Mouse (Mus musculus) stomach, embryonic 14.5 days (tissue): Measurements from ENCODE around the gene D16Ertd472e. TPM values are rescaled to one million over a fixed set of nuclear protein-coding genes. Genes with fewer than 3 reads are reported as not detected.

Experiments
- ATAC-seq: fragments of 200-750 bp; cut with Nextera tagmentation; 2 replicates; pipeline ENCODE4 v1.8.0; 2017; ENCODE audit warnings: low read depth, moderate TSS enrichment; ENCODE audit not compliant: insufficient number of reproducible peaks, insufficient read depth, low FRiP score
- H3K27ac ChIP-seq: fragments of 300-500 bp; sonication (generic); 2 replicates; pipeline ENCODE4 v1.5.1; 2014; ENCODE audit warnings: mild to moderate bottlenecking, low read length, moderate library complexity, mixed read lengths
- H3K27me3 ChIP-seq: fragments of 300-500 bp; sonication (generic); 2 replicates; pipeline ENCODE4 v1.6.1; 2014; ENCODE audit warnings: low read length, control low read depth, mixed read lengths; ENCODE audit not compliant: control insufficient read depth, insufficient read depth
- H3K36me3 ChIP-seq: fragments of 300-500 bp; sonication (generic); 2 replicates; pipeline ENCODE4 v1.6.1; 2014; ENCODE audit warnings: mild to moderate bottlenecking, control low read depth, low read length, moderate library complexity, mixed read lengths; ENCODE audit not compliant: control insufficient read depth, insufficient read depth
- H3K4me1 ChIP-seq: fragments of 300-500 bp; sonication (generic); 2 replicates; pipeline ENCODE4 v1.6.1; 2014; ENCODE audit warnings: low read length, control low read depth, mixed read lengths; ENCODE audit not compliant: control insufficient read depth, insufficient read depth
- H3K4me2 ChIP-seq: fragments of 300-500 bp; sonication (generic); replicated peaks from 2 replicates; pipeline ENCODE4 v1.6.1; 2014; ENCODE audit warnings: low read depth, low read length, control low read depth
- H3K4me3 ChIP-seq: fragments of 300-500 bp; sonication (generic); 2 replicates; pipeline ENCODE4 v1.5.1; 2014; ENCODE audit warnings: low read depth, low read length, control low read depth
- H3K9ac ChIP-seq: fragments of 300-500 bp; sonication (generic); replicated peaks from 2 replicates; pipeline ENCODE4 v1.6.1; 2014; ENCODE audit warnings: low read depth, mild to moderate bottlenecking, control low read depth, low read length, moderate library complexity, mixed read lengths
- H3K9me3 ChIP-seq: fragments of 300-500 bp; sonication (generic); 2 replicates; pipeline ENCODE4 v1.6.1; 2016; ENCODE audit warnings: low read depth, low read length, control low read depth; ENCODE audit not compliant: control insufficient read depth
- WGBS: fragments of 180-500 bp; shearing (Covaris S2); extraction: QIAGEN DNeasy Blood & Tissue Kit; methylation state at CpG from one replicate; pipeline ENCODE4 v1.1.7; 2014; 5-methylcytosine and 5-hydroxymethylcytosine counted together
- polyA plus RNA-seq: library from polyadenylated mRNA; unstranded; fragments of >200 nt; fragmentation: Nextera tagmentation; extraction: Ambion mirVana; gene quantifications from 2 replicates; pipeline ENCODE4 v1.2.1, GENCODE M21; 2014

The D16Ertd472e gene
- polyA plus RNA-seq, 1 experiment from 2014 or later = 19.6 TPM

GRCm38 (mm10) chr16:78560627-78561026, 15.9 kb downstream of the D16Ertd472e start:
- no peaks in the 10 kb centered on the region for H3K9me3 ChIP-seq
- no peak overlapping the region for H3K4me3 ChIP-seq
- peaks cover 2% of the 10 kb centered on the region; the same call in 1 of the 2 replicates for H3K4me1 ChIP-seq
- H3K36me3 ChIP-seq = peaks cover 5% of the 10 kb centered on the region; the same call in 1 of the 2 replicates
- no peak overlapping the region for H3K27ac ChIP-seq
- no peak overlapping the region for H3K4me2 ChIP-seq
- ATAC-seq = no peak
- H3K27me3 ChIP-seq = no peaks in the 10 kb centered on the region
- no peak overlapping the region for H3K9ac ChIP-seq
- WGBS = 84% methylated on average over 5 of the region's 5 CpGs

DNA sequence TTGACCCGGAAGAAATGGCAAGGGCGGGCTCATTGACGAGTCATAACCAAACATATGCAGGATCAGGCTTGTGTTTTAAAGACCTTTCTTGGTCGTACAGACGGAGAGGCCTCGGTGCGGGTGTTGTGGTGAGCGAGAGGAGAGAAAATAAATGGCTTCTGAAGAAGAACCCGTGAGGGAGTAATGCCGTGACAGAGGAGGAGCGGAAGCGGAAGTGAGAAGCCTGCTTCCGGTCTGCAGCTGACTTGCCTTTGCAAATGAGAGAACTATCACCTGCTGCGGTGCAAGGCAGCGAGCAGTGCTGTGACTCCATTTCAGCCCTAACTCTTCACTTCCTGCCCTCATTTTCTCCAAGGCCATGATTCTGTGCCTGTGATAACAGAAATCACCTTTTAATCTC, 16.4 kb downstream of the D16Ertd472e start:
- WGBS = 78% methylated on average over 15 of the region's 15 CpGs
- Histone ChIP-seq H3K9me3 (no peaks in the 10 kb centered on the region), H3K9ac (no peak overlapping the region), H3K4me2 (no peak overlapping the region), H3K27me3 (no peaks in the 10 kb centered on the region), H3K36me3 (peaks cover 5% of the 10 kb centered on the region; the same call in 1 of the 2 replicates), H3K27ac (no peak overlapping the region), H3K4me1 (peaks cover 2% of the 10 kb centered on the region; the same call in 1 of the 2 replicates), H3K4me3 (no peak overlapping the region)
- ATAC-seq = no peak

DNA sequence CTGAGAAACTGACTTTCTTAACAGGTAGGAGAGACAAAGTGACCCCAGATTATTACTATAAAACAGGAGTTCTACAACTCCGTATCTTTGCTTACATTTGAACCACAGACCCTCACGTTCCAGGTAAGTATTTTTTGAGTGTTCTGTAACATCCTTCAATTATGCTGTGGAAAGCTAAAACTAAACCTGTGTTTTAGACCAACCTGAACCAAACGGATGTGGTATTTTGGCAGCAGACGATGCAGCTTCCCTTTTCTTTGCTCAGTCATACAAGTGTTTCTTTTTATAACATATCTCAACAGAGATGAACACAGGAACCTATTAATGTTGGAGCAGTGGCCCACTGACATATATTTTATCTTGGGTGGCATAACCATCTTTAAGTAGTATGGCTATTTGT, 18.9 kb downstream of the D16Ertd472e start:
- H3K36me3 ChIP-seq = no peaks in the 10 kb centered on the region
- 93% methylated on average over 4 of the region's 4 CpGs for WGBS
- no peak overlapping the region for H3K4me2 ChIP-seq
- no peaks in the 10 kb centered on the region for H3K27me3 ChIP-seq
- H3K27ac ChIP-seq = no peak overlapping the region
- H3K4me1 ChIP-seq = no peaks in the 10 kb centered on the region
- no peaks in the 10 kb centered on the region for H3K9me3 ChIP-seq
- H3K4me3 ChIP-seq = no peak overlapping the region
- H3K9ac ChIP-seq = no peak overlapping the region
- ATAC-seq = no peak

GRCm38 (mm10) chr16:78554911-78555648, 21.4 kb downstream of the D16Ertd472e start:
- Histone ChIP-seq H3K4me1 (no peaks in the 10 kb centered on the region), H3K27me3 (no peaks in the 10 kb centered on the region), H3K9ac (no peak overlapping the region), H3K9me3 (no peaks in the 10 kb centered on the region), H3K4me2 (no peak overlapping the region), H3K4me3 (no peak overlapping the region), H3K36me3 (no peaks in the 10 kb centered on the region), H3K27ac (no peak overlapping the region)
- no peak for ATAC-seq
- WGBS = 87% methylated on average over 10 of the region's 10 CpGs

GRCm38 (mm10) chr16:78547367-78547766, 29.1 kb downstream of the D16Ertd472e start:
- H3K4me2 ChIP-seq = no peak overlapping the region
- peaks cover 3% of the 10 kb centered on the region; the same call in 1 of the 2 replicates for H3K36me3 ChIP-seq
- no peaks in the 10 kb centered on the region for H3K27me3 ChIP-seq
- H3K27ac ChIP-seq = no peak overlapping the region
- no peak overlapping the region for H3K4me3 ChIP-seq
- ATAC-seq = no peak
- no peaks in the 10 kb centered on the region for H3K9me3 ChIP-seq
- H3K4me1 ChIP-seq = no peaks in the 10 kb centered on the region
- no peak overlapping the region for H3K9ac ChIP-seq
- WGBS = 94% methylated on average over 10 of the region's 10 CpGs

GRCm38 (mm10) chr16:78546529-78546928, 30.0 kb downstream of the D16Ertd472e start:
- Histone ChIP-seq H3K27me3 (no peaks in the 10 kb centered on the region), H3K4me3 (no peak overlapping the region), H3K9me3 (no peaks in the 10 kb centered on the region), H3K27ac (no peak overlapping the region), H3K9ac (no peak overlapping the region), H3K36me3 (peaks cover 3% of the 10 kb centered on the region; the same call in 1 of the 2 replicates), H3K4me2 (no peak overlapping the region), H3K4me1 (no peaks in the 10 kb centered on the region)
- WGBS = 90% methylated on average over 6 of the region's 6 CpGs
- no peak for ATAC-seq

- Histone ChIP-seq H3K27ac (no peak overlapping the region), H3K9ac (no peak overlapping the region), H3K27me3 (no peaks in the 10 kb centered on the region), H3K9me3 (no peaks in the 10 kb centered on the region), H3K4me2 (no peak overlapping the region), H3K36me3 (no peaks in the 10 kb centered on the region; the same call in 1 of the 2 replicates), H3K4me1 (no peaks in the 10 kb centered on the region), H3K4me3 (no peak overlapping the region)
- ATAC-seq = no peak
- 85% methylated on average over 16 of the region's 16 CpGs for WGBS
These were observed 35.9 kb downstream of the D16Ertd472e start for GRCm38 (mm10) chr16:78540376-78541246.

DNA sequence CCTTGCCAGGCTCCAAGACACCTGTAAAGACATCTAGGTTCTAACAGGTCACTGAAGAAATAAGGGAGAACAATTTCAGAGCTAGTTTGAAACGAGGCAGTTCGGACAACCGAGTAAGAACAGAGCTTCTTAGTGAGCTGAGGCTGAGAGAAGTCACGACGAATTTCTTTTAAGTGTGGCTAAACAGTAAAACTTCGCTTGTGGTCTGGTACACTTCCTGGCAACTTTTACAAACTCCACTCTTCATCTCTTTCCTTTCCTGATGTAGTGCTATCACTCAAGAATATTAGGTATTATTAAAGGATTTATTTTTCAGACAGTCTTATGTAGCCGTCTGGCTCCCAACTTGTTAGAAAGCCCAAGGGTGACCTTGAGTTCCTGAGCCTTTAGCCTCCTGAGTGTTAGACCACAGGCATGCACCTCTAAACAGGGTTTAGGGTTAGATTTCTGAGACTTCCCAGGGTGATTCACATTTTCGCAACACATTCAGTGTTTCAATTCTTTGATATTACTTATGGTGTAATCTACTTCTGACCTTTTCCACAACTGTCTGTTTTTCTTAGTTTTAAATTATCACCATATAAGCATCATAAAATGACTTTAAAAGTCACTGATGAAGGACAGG, 38.6 kb downstream of the D16Ertd472e start:
- WGBS = 83% methylated on average over 8 of the region's 8 CpGs
- H3K9me3 ChIP-seq = no peaks in the 10 kb centered on the region

More for the DNA sequence above, 38.6 kb downstream of the D16Ertd472e start:
- no peaks in the 10 kb centered on the region for H3K4me1 ChIP-seq
- no peak overlapping the region for H3K9ac ChIP-seq
- H3K4me2 ChIP-seq = no peak overlapping the region
- no peaks in the 10 kb centered on the region for H3K27me3 ChIP-seq
- no peak overlapping the region for H3K27ac ChIP-seq
- no peaks in the 10 kb centered on the region; the same call in 1 of the 2 replicates for H3K36me3 ChIP-seq
- no peak for ATAC-seq
- no peak overlapping the region for H3K4me3 ChIP-seq
